Mouse (Mus musculus) macrophage (primary cell): ENCODE measurements around the gene Gprc5d. TPM values are rescaled to one million over a fixed set of nuclear protein-coding genes. Genes with fewer than 3 reads are reported as not detected.

Experiments
- H3K27ac ChIP-seq: fragments of 350-480 bp; formaldehyde crosslinking; 2 replicates; pipeline ENCODE4 v1.9.0; 2021
- H3K36me3 ChIP-seq: fragments of 350-480 bp; formaldehyde crosslinking; 2 replicates; pipeline ENCODE4 v1.9.0; 2021; ENCODE audit errors: inconsistent target
- H3K4me3 ChIP-seq: fragments of 350-480 bp; formaldehyde crosslinking; 2 replicates; pipeline ENCODE4 v1.9.0; 2021; ENCODE audit errors: inconsistent target
- H3K79me2 ChIP-seq: fragments of 350-480 bp; formaldehyde crosslinking; 2 replicates; pipeline ENCODE4 v1.9.0; 2021; ENCODE audit errors: inconsistent target
- WGBS: methylation state at CpG from one replicate; pipeline ENCODE4 v1.1.7; 2026; ENCODE audit warnings: inconsistent platforms; ENCODE audit not compliant: missing documents; 5-methylcytosine and 5-hydroxymethylcytosine counted together
- polyA plus RNA-seq: library from polyadenylated mRNA; stranded (reverse); fragments of 250-400 nt; gene quantifications from 3 replicates; pipeline ENCODE4 v1.2.4, GENCODE M21; 2018; ENCODE audit warnings: inconsistent platforms

Gprc5d gene
- polyA plus RNA-seq, 1 experiment from 2014 or later = not detected

GRCm38 (mm10) chr6:135112411-135113113 lies 5.5 kb downstream of the Gprc5d start:
- 78% methylated on average over 7 of the region's 7 CpGs for WGBS
- H3K27ac ChIP-seq = no peak overlapping the region
- no peaks in the 10 kb centered on the region for H3K79me2 ChIP-seq
- no peaks in the 10 kb centered on the region for H3K36me3 ChIP-seq
- H3K4me3 ChIP-seq = no peak overlapping the region

DNA sequence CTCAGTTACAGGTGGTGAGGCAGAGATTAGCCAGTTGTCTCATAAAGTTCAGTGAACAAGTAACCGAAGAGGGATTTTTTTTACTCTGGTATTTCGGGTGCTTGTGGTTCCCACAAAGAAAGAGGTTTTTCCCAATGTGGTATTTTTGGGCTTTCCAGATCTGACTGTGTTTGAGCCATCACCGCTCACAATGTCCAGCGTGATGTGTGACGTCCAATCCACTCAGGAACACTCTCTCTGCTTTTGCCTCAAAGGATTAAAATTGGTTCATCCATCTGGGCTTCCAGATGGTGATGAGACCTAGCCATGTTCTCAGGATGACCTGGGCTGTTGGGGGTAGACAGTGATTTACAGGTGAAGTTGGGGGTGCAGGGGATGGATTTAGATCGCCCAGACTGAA lies 11.1 kb downstream of the Gprc5d start:
- Histone ChIP-seq H3K4me3 (no peak overlapping the region), H3K79me2 (no peaks in the 10 kb centered on the region), H3K36me3 (no peaks in the 10 kb centered on the region), H3K27ac (no peak overlapping the region)
- 91% methylated on average over 6 of the region's 6 CpGs for WGBS

- H3K27ac ChIP-seq = no peak overlapping the region
- H3K36me3 ChIP-seq = no peaks in the 10 kb centered on the region
- WGBS = 90% methylated on average over 5 of the region's 5 CpGs
- no peaks in the 10 kb centered on the region for H3K79me2 ChIP-seq
- H3K4me3 ChIP-seq = no peak overlapping the region
Measured at GRCm38 (mm10) chr6:135102736-135103303, 15.3 kb downstream of the Gprc5d start.

DNA sequence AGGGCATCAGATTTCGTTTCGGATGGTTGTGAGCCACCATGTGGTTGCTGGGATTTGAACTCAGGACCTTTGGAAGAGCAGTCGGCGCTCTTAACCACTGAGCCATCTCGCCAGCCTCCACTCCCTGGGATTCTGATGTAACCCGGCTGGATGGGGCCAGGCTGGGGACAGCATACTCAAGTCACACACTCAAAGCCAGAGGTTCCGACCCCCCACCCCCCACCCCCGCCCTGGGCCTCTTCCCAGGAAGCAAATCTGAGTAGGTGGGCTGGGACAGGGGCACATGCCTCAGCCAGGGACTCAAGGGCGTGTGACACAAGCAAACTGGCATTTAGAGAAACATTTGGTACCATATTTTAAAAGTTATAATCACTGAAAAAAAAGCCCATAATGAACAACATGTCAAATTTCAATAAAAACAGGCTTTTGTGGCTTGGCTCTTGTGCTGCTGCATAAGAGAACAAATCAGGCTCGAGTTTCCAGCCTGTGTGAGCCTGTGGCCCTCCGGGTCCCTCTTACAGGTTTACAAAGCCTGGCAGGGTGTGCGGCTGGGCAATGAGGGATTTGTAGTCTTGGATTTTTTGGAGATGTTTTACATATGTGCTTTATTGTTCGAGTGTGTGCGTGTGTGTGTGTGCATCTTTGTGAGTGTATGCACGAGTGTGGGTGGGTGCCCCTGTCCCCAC lies 17.2 kb downstream of the Gprc5d start:
- Histone ChIP-seq H3K4me3 (no peak overlapping the region), H3K36me3 (no peaks in the 10 kb centered on the region), H3K79me2 (no peaks in the 10 kb centered on the region), H3K27ac (no peak overlapping the region)
- WGBS = 91% methylated on average over 13 of the region's 15 CpGs

GRCm38 (mm10) chr6:135092798-135093470 lies 25.1 kb downstream of the Gprc5d start:
- Histone ChIP-seq H3K79me2 (no peaks in the 10 kb centered on the region), H3K36me3 (no peaks in the 10 kb centered on the region), H3K27ac (no peak overlapping the region), H3K4me3 (no peak overlapping the region)
- WGBS = 96% methylated on average over 12 of the region's 12 CpGs

DNA sequence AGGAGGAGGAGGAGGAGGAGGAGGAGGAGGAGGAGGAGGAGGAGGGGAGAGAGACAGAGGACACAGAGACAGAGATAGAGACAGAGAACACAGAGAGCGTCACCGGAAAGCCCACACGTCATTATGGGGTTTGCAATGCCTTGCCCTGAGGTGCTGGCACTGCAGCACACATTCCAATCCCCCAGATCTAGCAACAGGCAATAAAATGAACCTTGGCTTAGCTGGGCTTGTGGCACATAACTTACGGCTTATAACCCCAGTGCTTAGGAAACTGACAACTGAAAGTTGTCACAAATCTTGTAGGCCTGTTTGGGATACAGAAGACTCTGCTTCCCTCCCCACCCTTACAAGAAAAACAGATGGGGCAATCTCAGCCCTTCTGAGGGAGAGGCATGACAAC lies 27.4 kb downstream of the Gprc5d start:
- Histone ChIP-seq H3K36me3 (no peaks in the 10 kb centered on the region), H3K4me3 (no peak overlapping the region), H3K27ac (no peak overlapping the region), H3K79me2 (no peaks in the 10 kb centered on the region)
- 93% methylated on average over 4 of the region's 4 CpGs for WGBS

DNA sequence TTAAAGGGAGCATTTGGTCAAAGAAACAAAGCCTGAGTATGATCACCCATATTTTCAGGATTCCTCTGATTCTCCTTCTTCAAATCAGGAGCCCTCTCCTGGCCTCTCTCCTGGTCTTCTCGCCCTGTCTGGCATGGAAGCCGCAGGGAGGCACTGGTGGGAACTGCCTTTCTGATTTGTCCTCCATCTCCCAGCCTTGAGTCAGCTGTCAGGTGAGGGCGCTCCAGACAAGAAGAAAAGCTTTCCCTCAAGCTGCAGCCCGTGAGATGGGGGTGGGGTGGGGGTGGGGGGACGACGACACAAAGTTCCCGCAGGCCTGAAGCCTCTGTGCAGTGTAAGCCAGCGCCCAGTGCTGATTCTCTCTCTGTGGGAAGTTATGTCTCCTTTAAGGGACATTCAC lies 28.3 kb downstream of the Gprc5d start:
- no peaks in the 10 kb centered on the region for H3K36me3 ChIP-seq
- 64% methylated on average over 6 of the region's 8 CpGs for WGBS
- H3K27ac ChIP-seq = no peak overlapping the region
- H3K4me3 ChIP-seq = no peak overlapping the region
- no peaks in the 10 kb centered on the region for H3K79me2 ChIP-seq

- WGBS = 10% methylated on average over 19 of the region's 19 CpGs
- H3K4me3 ChIP-seq = no peak overlapping the region
- H3K27ac ChIP-seq = no peak overlapping the region
- H3K36me3 ChIP-seq = no peaks in the 10 kb centered on the region
- H3K79me2 ChIP-seq = no peaks in the 10 kb centered on the region
Measured at GRCm38 (mm10) chr6:135087721-135088451, 30.2 kb downstream of the Gprc5d start.

DNA sequence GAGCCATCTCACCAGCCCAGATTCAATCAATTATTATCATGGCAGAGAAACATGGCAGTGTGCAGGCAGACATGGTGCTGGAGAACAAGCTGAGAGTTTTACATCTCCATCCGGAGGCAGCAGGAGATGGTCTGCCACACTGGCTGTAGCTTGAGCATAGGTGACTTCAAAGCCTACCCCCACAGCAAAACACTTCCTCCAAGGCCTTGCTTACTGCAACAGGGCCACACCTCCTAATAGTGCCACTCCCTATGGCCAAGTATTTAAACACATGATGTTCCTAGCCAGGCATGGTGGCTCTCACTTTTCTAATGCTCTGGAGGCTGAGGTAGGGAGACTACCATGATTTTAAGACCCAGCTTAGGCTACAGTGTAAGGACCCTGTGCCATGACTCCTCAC lies 32.4 kb downstream of the Gprc5d start:
- 95% methylated on average over 1 of the region's 1 CpGs for WGBS
- no peaks in the 10 kb centered on the region for H3K79me2 ChIP-seq
- no peaks in the 10 kb centered on the region for H3K36me3 ChIP-seq
- H3K4me3 ChIP-seq = no peak overlapping the region
- no peak overlapping the region for H3K27ac ChIP-seq

GRCm38 (mm10) chr6:135083991-135084502 lies 34.0 kb downstream of the Gprc5d start:
- no peaks in the 10 kb centered on the region for H3K36me3 ChIP-seq
- no peaks in the 10 kb centered on the region for H3K79me2 ChIP-seq
- no peak overlapping the region for H3K4me3 ChIP-seq
- 87% methylated on average over 10 of the region's 10 CpGs for WGBS
- H3K27ac ChIP-seq = no peak overlapping the region

DNA sequence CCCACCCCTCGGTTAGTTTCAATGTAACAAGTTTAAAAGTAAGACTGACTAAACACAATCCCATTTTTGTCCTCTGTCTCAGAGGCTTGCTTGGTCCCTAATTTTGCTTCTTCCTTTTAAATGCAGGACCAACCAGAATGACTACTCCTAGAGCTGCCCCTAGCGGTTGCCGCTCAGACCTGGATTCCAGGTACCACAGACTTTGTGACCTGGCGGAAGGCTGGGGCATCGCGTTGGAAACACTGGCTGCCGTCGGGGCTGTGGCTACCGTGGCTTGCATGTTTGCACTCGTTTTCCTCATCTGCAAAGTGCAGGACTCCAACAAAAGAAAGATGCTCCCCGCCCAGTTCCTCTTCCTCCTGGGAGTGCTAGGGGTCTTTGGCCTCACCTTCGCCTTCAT lies 39.7 kb downstream of the Gprc5d start:
- WGBS = 82% methylated on average over 12 of the region's 12 CpGs
- no peaks in the 10 kb centered on the region for H3K79me2 ChIP-seq
- H3K27ac ChIP-seq = no peak overlapping the region
- H3K4me3 ChIP-seq = no peak overlapping the region
- H3K36me3 ChIP-seq = no peaks in the 10 kb centered on the region

DNA sequence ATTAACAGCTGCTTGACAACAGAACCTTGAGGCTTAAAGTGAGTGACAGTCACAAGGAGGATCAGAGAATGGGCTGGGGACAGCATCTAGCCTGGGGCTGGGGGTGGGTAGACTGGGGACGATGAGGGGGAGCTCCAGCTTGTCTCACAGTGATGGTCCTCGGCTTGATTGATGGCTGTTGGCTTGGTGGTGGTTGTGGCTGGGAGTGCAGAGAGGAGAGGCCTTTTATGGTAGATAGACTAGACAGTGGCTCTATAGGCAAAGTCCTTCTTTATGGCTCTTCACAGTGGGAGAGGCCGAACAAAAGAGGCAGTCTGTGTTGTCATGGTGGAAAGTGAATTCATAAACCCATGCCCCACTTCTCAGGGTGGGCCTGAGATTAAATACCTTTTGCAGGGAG lies 41.9 kb downstream of the Gprc5d start:
- no peak overlapping the region for H3K4me3 ChIP-seq
- WGBS = 76% methylated on average over 3 of the region's 3 CpGs

GRCm38 (mm10) chr6:135074405-135074947 lies 43.6 kb downstream of the Gprc5d start:
- Histone ChIP-seq H3K36me3 (no peaks in the 10 kb centered on the region), H3K27ac (no peak overlapping the region), H3K4me3 (no peak overlapping the region), H3K79me2 (no peaks in the 10 kb centered on the region)
- WGBS = 61% methylated on average over 6 of the region's 6 CpGs

More for the DNA sequence above, 41.9 kb downstream of the Gprc5d start:
- H3K27ac ChIP-seq = no peak overlapping the region
- no peaks in the 10 kb centered on the region for H3K36me3 ChIP-seq
- no peaks in the 10 kb centered on the region for H3K79me2 ChIP-seq

GRCm38 (mm10) chr6:135070347-135070746 lies 47.7 kb downstream of the Gprc5d start:
- Histone ChIP-seq H3K79me2 (no peaks in the 10 kb centered on the region), H3K27ac (no peak overlapping the region), H3K4me3 (no peak overlapping the region), H3K36me3 (no peaks in the 10 kb centered on the region)
- WGBS = 97% methylated on average over 2 of the region's 2 CpGs
